Mouse (Mus musculus) lung, adult 2 months (tissue): ENCODE measurements around the gene Pde8a.

ENCODE experiments used
- CTCF ChIP-seq: fragments of 200-500 bp; IDR thresholded peaks from 2 replicates; pipeline ENCODE4 v1.5.1; 2011; ENCODE audit warnings: mild to moderate bottlenecking, low read length, control low read depth; ENCODE audit not compliant: insufficient read depth
- POLR2A ChIP-seq: fragments of 200-500 bp; IDR thresholded peaks from 2 replicates; pipeline ENCODE4 v1.6.1; 2011; ENCODE audit warnings: low read depth, mild to moderate bottlenecking, control low read depth, low read length, borderline replicate concordance; ENCODE audit errors: extremely low read depth

DNA sequence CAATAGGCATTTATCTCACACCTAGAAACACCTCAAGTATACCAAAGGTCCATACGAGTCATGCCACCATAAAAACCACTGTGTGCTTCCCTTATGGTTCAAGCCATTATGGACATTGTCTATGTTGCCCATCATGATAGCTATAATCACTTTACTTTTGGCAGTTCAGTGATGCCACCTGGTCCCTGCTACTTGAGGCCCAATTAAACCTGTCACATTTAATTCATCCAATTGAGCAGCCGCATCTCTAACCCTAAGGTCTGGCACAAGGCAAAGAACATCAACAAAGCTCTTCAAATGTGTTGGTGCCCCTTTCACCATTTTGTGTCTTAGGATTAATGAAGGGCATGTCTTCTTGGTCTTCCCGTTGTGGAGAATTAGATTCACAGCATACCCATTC lies 42.1 kb downstream of the Pde8a start:
- TF ChIP-seq POLR2A (no peak), CTCF (no peak)
